Comparison of ENCODE assay signal across 33 mouse cellular contexts in genomic region chr3:108796386-108796785, GRCm38 (mm10). TPM values are rescaled to one million over a fixed set of nuclear protein-coding genes. Genes with fewer than 3 reads are reported as not detected.
DNase-seq lines count a peak whose midpoint lies in the region; ATAC-seq and TF ChIP-seq lines count a peak whose summit lies in the region.
"Had no signal": no experiment of that assay in that cellular context is flagged by ENCODE, and none has a peak within 500 bp of the region (broad histone marks: within the 10 kb centered on the region; RNA-seq: fewer than 3 reads in every experiment).

No protein-coding gene starts in this region.

- H3K9me3 ChIP-seq in midbrain, embryonic 10.5 days (replicated peaks): no peaks in the 10 kb centered on the region
- no peaks in the 10 kb centered on the region for H3K9me3 ChIP-seq in forebrain, postnatal 0 days (ENCODE audit: low read length)
- H3K9me3 ChIP-seq: embryonic facial prominence, embryonic 10.5 days; embryonic facial prominence, embryonic 15.5 days; forebrain, embryonic 12.5 days; G1E; heart, embryonic 10.5 days; heart, embryonic 15.5 days; hindbrain, embryonic 12.5 days; liver, embryonic 15.5 days; stomach, embryonic 15.5 days had no signal

- TF ChIP-seq CTCF in forebrain, postnatal 0 days (IDR thresholded peaks at IDR 0.05; ENCODE audit: low read depth): no peak

- no peak overlapping the region for H3K4me2 ChIP-seq in forebrain, postnatal 0 days (ENCODE audit: low read depth)
- H3K4me2 ChIP-seq: embryonic facial prominence, embryonic 15.5 days; forebrain, embryonic 12.5 days; heart, embryonic 15.5 days; hindbrain, embryonic 12.5 days; liver, embryonic 15.5 days; lung, embryonic 14.5 days; midbrain, embryonic 11.5 days; stomach, embryonic 15.5 days had no signal

- peaks cover 55% of the 10 kb centered on the region for H3K36me3 ChIP-seq in midbrain, embryonic 10.5 days
- H3K36me3 ChIP-seq in forebrain, postnatal 0 days (ENCODE audit: insufficient read depth): peaks cover 25% of the 10 kb centered on the region

- H3K27ac ChIP-seq in midbrain, embryonic 10.5 days (replicated peaks): no peak overlapping the region
- no peak overlapping the region for H3K27ac ChIP-seq in forebrain, postnatal 0 days (ENCODE audit: low read depth, low read length)
- H3K27ac ChIP-seq: embryonic facial prominence, embryonic 10.5 days; embryonic facial prominence, embryonic 15.5 days; forebrain, embryonic 12.5 days; heart, embryonic 10.5 days; heart, embryonic 15.5 days; hindbrain, embryonic 12.5 days; hindbrain, postnatal 0 days; liver, embryonic 15.5 days; stomach, embryonic 15.5 days had no signal

- H3K4me1 ChIP-seq in midbrain, embryonic 10.5 days: no peaks in the 10 kb centered on the region
- 0 out of 2 replicates have a peak, but pooled peaks cover 2% of the 10 kb centered on the region for H3K4me1 ChIP-seq in forebrain, postnatal 0 days (ENCODE audit: insufficient read depth)
- H3K4me1 ChIP-seq: forebrain, embryonic 12.5 days; heart, embryonic 10.5 days; heart, embryonic 15.5 days; hindbrain, embryonic 12.5 days; stomach, embryonic 15.5 days had no signal

- no peak overlapping the region for H3K4me3 ChIP-seq in midbrain, embryonic 10.5 days
- no peak overlapping the region for H3K4me3 ChIP-seq in forebrain, postnatal 0 days (ENCODE audit: low read depth, low read length)
- H3K4me3 ChIP-seq: embryonic facial prominence, embryonic 10.5 days; embryonic facial prominence, embryonic 15.5 days; forebrain, embryonic 12.5 days; heart, embryonic 10.5 days; heart, embryonic 15.5 days; hindbrain, embryonic 12.5 days; liver, embryonic 15.5 days; stomach, embryonic 15.5 days had no signal

- no peaks in the 10 kb centered on the region for H3K27me3 ChIP-seq in midbrain, embryonic 10.5 days (ENCODE audit: low read depth, poor library complexity, severe bottlenecking)
- H3K27me3 ChIP-seq in forebrain, postnatal 0 days (ENCODE audit: insufficient read depth, low read length): no peaks in the 10 kb centered on the region
- H3K27me3 ChIP-seq: embryonic facial prominence, embryonic 15.5 days; forebrain, embryonic 12.5 days; heart, embryonic 15.5 days; hindbrain, embryonic 12.5 days; liver, embryonic 15.5 days; stomach, embryonic 15.5 days had no signal

- ATAC-seq in forebrain, postnatal 0 days: no peak
- ATAC-seq: hindbrain, postnatal 0 days; intestine, embryonic 16.5 days had no signal

- 95% methylated on average over 4 of the region's 4 CpGs for WGBS in midbrain, embryonic 10.5 days
- WGBS in forebrain, postnatal 0 days: 94% methylated on average over 4 of the region's 4 CpGs

- intact Hi-C loops in heart, postnatal 25 days (cut with DNase I): no loop called here

- peak; percentile 52 for DNase-seq in heart, adult 11 months
- DNase-seq in heart, postnatal 25 days (ENCODE audit: low spot score): no peak
- DNase-seq in thymus, postnatal 25 days: peak; percentile 5
- DNase-seq in thymus, postnatal 4 days: no peak
- DNase-seq in induced T-regulatory cell, adult 2 months (ENCODE audit: low read depth): peak; percentile 52
- no peak for DNase-seq in midbrain, embryonic 10.5 days (ENCODE audit: low spot score)
- no peak for DNase-seq in forebrain, postnatal 0 days
- DNase-seq: adrenal gland, postnatal 14 days; cerebellum, adult 2 months; cerebellum, postnatal 14 days; gastrocnemius, postnatal 14 days; heart, postnatal 36 days; kidney, adult 8-10 months; kidney, postnatal 10 days; layer of hippocampus, adult 9-11 months; lung, embryonic 14.5 days; lung, postnatal 14 days had no signal

- H3K9ac ChIP-seq in forebrain, postnatal 0 days: no peak overlapping the region
- H3K9ac ChIP-seq: embryonic facial prominence, embryonic 15.5 days; forebrain, embryonic 12.5 days; heart, embryonic 15.5 days; hindbrain, embryonic 12.5 days; liver, embryonic 15.5 days; lung, embryonic 14.5 days; stomach, embryonic 15.5 days had no signal

RNA-seq across cellular contexts. Expression of gene Stxbp3, which starts 43.9 kb away (rescaled TPM):
- 10 to 100 TPM; 23.4 to 23.9 TPM for total RNA-seq in heart, postnatal 25 days (2021)
- polyA plus RNA-seq in midbrain, embryonic 10.5 days (2016; fragmentation: Nextera tagmentation; extraction: Ambion mirVana): 24.1 and 26.7 TPM in 2 replicates
- 9.5 and 9.7 TPM in 2 replicates for total RNA-seq in forebrain, postnatal 0 days (2014; rRNA removed)
- polyA plus RNA-seq in forebrain, postnatal 0 days (2015; fragmentation: Nextera tagmentation; extraction: Ambion mirVana): 8.2 and 11.2 TPM in 2 replicates

RNA-seq across cellular contexts. Expression of gene Aknad1, which starts 56.9 kb away (rescaled TPM):
- total RNA-seq in heart, postnatal 25 days (2021): not detected
- not detected in 2 replicates for polyA plus RNA-seq in midbrain, embryonic 10.5 days (2016; fragmentation: Nextera tagmentation; extraction: Ambion mirVana)
- under 0.01 TPM in 1 of 2 replicates, not detected in the other for total RNA-seq in forebrain, postnatal 0 days (2014; rRNA removed)
- not detected in 2 replicates for polyA plus RNA-seq in forebrain, postnatal 0 days (2015; fragmentation: Nextera tagmentation; extraction: Ambion mirVana)
- total RNA-seq: adrenal gland, postnatal 14 days; granulocyte monocyte progenitor cell, adult 5-6 weeks; heart, postnatal 36 days; hindbrain, postnatal 0 days; liver, adult 2 months; megakaryocyte progenitor cell, adult 5-6 weeks had no signal
- polyA plus RNA-seq: cerebellum, adult 2 months; forebrain, embryonic 12.5 days; G1E; heart, embryonic 10.5 days; heart, embryonic 15.5 days; hindbrain, postnatal 0 days; liver, adult 2 months; midbrain, embryonic 11.5 days; neural tube, embryonic 14.5 days had no signal

Comparison
In these comparisons a context has a peak if more than half of its experiments do, and no peak if none do; other contexts are left out.
1. DNase-seq: peak in heart, adult 11 months (single experiment), thymus, postnatal 25 days (single experiment) and induced T-regulatory cell, adult 2 months (single experiment); none in heart, postnatal 25 days (single experiment), thymus, postnatal 4 days (single experiment), midbrain, embryonic 10.5 days (single experiment) and forebrain, postnatal 0 days (single experiment).